Mouse (Mus musculus) liver, postnatal 0 days (tissue): ENCODE measurements around the gene Bahcc1. TPM values are rescaled to one million over a fixed set of nuclear protein-coding genes. Genes with fewer than 3 reads are reported as not detected.

Experiments used
- ATAC-seq: fragments of 200-750 bp; cut with Nextera tagmentation; 2 replicates; pipeline ENCODE4 v1.8.0; 2017; ENCODE audit warnings: mild to moderate bottlenecking, moderate library complexity
- DNase-seq: peaks from one replicate; pipeline ENCODE4 v3.0.0-alpha.2; 2016
- H3K27ac ChIP-seq: fragments of 300-500 bp; sonication (generic); 2 replicates; pipeline ENCODE4 v1.5.1; 2014; ENCODE audit warnings: antibody characterized with exemption, moderate library complexity, mild to moderate bottlenecking, low read depth
- H3K27me3 ChIP-seq: fragments of 300-500 bp; sonication (generic); 2 replicates; pipeline ENCODE4 v1.6.1; 2014; ENCODE audit warnings: low read length, control low read depth, mixed read lengths; ENCODE audit not compliant: insufficient read depth
- H3K36me3 ChIP-seq: fragments of 300-500 bp; sonication (generic); replicated peaks from 2 replicates; pipeline ENCODE4 v1.6.1; 2014; ENCODE audit warnings: mild to moderate bottlenecking, control low read depth, low read length, moderate library complexity, mixed read lengths; ENCODE audit not compliant: insufficient read depth
- H3K4me1 ChIP-seq: fragments of 300-500 bp; sonication (generic); 2 replicates; pipeline ENCODE4 v1.6.1; 2014; ENCODE audit warnings: antibody characterized with exemption, mild to moderate bottlenecking, control low read depth; ENCODE audit not compliant: insufficient read depth
- H3K4me2 ChIP-seq: fragments of 300-500 bp; sonication (generic); 2 replicates; pipeline ENCODE4 v1.6.1; 2014; ENCODE audit warnings: low read depth, mild to moderate bottlenecking, low read length, moderate library complexity, mixed read lengths
- H3K4me3 ChIP-seq: fragments of 300-500 bp; sonication (generic); 2 replicates; pipeline ENCODE4 v1.5.1; 2014; ENCODE audit warnings: low read depth, low read length
- H3K9ac ChIP-seq: fragments of 300-500 bp; sonication (generic); replicated peaks from 2 replicates; pipeline ENCODE4 v1.6.1; 2014; ENCODE audit warnings: mild to moderate bottlenecking, moderate library complexity
- H3K9me3 ChIP-seq: fragments of 300-500 bp; sonication (generic); 2 replicates; pipeline ENCODE4 v1.6.1; 2016; ENCODE audit warnings: mild to moderate bottlenecking, control low read depth, low read length, mixed read lengths
- CTCF ChIP-seq: sonication (generic); IDR thresholded peaks from 2 replicates; pipeline ENCODE4 v1.5.1; 2016; ENCODE audit warnings: antibody characterized with exemption, low read depth
- EP300 ChIP-seq: IDR thresholded peaks from 2 replicates; pipeline ENCODE4 v1.6.1; 2016; ENCODE audit warnings: antibody characterized with exemption, low read depth, mild to moderate bottlenecking
- WGBS: fragments of 180-500 bp; shearing (Covaris S2); extraction: QIAGEN DNeasy Blood & Tissue Kit; methylation state at CpG from one replicate; pipeline ENCODE4 v1.1.7; 2014; ENCODE audit not compliant: insufficient replicate concordance; 5-methylcytosine and 5-hydroxymethylcytosine counted together
- polyA plus RNA-seq: library from polyadenylated mRNA; unstranded; fragments of >200 nt; fragmentation: Nextera tagmentation; extraction: Ambion mirVana; gene quantifications from 2 replicates; pipeline ENCODE4 v1.2.1, GENCODE M21; 2015

Bahcc1 gene
- polyA plus RNA-seq, 1 experiment from 2014 or later = 1.1 TPM

DNA sequence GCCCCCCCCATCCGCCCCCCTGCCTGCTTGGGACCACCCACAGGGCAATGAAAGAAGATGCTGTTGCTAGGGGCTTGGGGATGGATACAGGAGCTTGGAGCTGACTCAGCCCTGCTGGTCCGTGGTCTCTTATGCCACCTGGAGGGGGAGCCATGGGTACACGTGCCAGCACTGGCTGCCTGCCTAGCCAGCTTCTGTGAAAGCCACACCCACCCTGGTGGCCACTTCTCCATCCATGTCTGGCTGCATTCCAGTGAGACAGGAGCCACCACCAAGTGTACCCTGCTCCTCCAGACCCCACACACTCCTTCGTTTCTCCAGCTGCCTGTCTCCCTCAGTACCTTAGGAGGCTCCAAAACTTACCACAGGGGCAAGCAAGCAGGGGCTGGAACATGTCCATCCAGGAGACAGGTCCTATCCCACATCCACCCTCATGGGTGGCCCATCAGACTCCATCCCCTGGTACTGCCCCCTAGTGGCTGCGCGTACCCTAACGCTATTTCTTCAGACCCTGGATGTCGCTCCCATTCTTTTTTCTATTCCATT is 29.7 kb downstream of the Bahcc1 start:
- H3K4me1 ChIP-seq = peaks cover 17% of the 10 kb centered on the region
- H3K4me3 ChIP-seq = no peak overlapping the region
- no peaks in the 10 kb centered on the region for H3K36me3 ChIP-seq
- no peaks in the 10 kb centered on the region for H3K9me3 ChIP-seq
- 24% methylated on average over 7 of the region's 8 CpGs for WGBS
- TF ChIP-seq EP300 (no peak), CTCF (peak; percentile 76)
- no peaks in the 10 kb centered on the region for H3K27me3 ChIP-seq
- H3K27ac ChIP-seq = no peak overlapping the region
- peak; percentile 79 for DNase-seq
- peak; percentile 43 for ATAC-seq
- H3K9ac ChIP-seq = no peak overlapping the region
- H3K4me2 ChIP-seq = no peak overlapping the region

DNA sequence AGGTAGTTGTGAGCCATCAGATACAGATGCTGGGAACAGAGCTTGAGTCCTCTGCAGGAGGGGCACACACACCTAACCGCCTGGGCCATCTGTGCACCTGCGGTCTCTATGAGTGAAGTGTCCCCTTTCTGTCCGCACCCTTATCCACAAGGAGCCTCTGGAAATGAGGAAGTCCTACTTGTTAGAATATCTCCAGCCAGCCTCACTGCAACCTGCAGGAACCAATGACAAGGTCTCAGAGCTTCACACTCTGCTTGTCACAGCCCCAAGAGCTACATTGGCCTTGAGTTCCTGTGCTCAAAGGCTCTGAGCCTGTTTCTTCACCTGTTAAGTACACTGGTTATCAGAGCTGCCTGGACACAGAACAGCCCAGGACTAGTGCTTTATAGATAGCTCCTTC is 30.4 kb downstream of the Bahcc1 start:
- H3K27me3 ChIP-seq = no peaks in the 10 kb centered on the region
- H3K4me1 ChIP-seq = peaks cover 17% of the 10 kb centered on the region
- H3K4me2 ChIP-seq = no peak overlapping the region
- DNase-seq (no peak), ATAC-seq (no peak)
- no peak overlapping the region for H3K9ac ChIP-seq
- no peaks in the 10 kb centered on the region for H3K36me3 ChIP-seq
- no peaks in the 10 kb centered on the region for H3K9me3 ChIP-seq
- H3K4me3 ChIP-seq = no peak overlapping the region
- 82% methylated on average over 3 of the region's 3 CpGs for WGBS
- no peak overlapping the region for H3K27ac ChIP-seq
- TF ChIP-seq EP300 (no peak), CTCF (no peak)

DNA sequence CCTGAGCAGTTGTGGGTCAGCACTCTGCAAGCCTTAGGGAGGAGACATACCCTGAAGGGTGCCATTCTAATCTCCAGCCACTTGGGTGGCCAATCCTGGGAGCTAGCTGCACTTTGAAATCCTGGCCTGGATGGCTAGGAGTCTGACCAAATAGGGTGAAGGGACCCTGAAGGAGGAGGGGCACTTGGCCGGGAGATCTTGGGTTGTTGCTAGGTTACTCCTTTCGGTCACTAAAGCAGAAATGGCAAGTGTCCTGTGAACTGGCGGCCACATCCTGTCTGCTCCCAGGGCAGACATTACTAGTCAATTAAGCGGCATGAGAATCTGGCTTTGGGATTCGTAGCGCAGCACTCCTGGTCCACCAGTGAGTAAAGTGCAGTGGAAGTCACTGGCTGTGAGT is 31.3 kb downstream of the Bahcc1 start:
- 88% methylated on average over 6 of the region's 6 CpGs for WGBS
- Histone ChIP-seq H3K4me1 (peaks cover 17% of the 10 kb centered on the region), H3K4me3 (no peak overlapping the region), H3K4me2 (no peak overlapping the region), H3K36me3 (no peaks in the 10 kb centered on the region), H3K9me3 (no peaks in the 10 kb centered on the region), H3K9ac (no peak overlapping the region), H3K27ac (no peak overlapping the region), H3K27me3 (no peaks in the 10 kb centered on the region)
- TF ChIP-seq CTCF (no peak), EP300 (no peak)
- DNase-seq (no peak), ATAC-seq (no peak)

DNA sequence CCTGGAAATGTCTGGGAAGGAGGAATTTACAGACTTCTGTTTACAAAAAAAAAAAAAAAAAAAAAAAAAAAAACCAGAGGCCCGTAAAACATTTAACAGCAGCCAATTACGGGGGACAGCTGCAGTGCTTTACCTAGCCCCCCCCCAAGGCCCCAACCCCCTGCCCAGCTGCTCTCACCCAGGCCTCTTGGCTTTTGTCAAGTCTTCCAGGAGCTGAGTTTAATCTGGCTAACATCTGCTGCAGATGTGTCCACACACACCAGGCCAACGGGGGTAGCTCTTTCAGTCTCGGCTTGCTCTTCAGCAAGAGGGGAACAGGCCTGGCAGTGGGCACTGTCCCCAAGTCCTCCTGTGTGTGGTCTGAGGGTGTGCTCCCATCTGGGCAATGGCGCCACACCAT is 32.7 kb downstream of the Bahcc1 start:
- no peak for TF ChIP-seq CTCF
- no peak for TF ChIP-seq EP300
- ATAC-seq (no peak), DNase-seq (no peak)

DNA sequence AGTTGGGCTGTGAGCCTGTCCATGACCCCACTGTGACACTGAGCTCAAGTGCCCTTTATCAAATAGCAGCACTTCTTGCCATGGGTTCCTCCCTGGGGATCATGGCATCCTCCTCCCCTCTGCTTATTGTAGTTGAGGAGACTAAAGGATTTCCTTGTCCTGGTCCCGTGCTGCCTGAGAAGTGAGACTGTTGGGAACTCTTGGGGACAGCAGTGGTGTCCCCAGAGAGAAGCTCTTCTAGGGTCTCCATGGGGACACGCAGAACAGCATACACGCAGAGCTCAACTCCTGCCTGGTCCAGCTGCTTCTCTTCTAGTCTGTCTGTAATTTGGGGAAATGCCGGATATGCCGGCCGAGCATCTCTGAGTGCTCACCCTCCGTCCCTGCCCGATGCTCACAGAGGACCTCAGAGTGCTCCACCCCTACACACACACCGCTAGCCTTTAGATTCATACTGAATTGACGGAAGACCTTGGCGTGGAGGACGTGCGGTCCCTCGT is 33.6 kb downstream of the Bahcc1 start:
- DNase-seq (no peak), ATAC-seq (no peak)
- Histone ChIP-seq H3K4me2 (no peak overlapping the region), H3K9ac (no peak overlapping the region), H3K27me3 (no peaks in the 10 kb centered on the region), H3K27ac (no peak overlapping the region), H3K9me3 (no peaks in the 10 kb centered on the region), H3K4me3 (no peak overlapping the region), H3K36me3 (no peaks in the 10 kb centered on the region), H3K4me1 (peaks cover 19% of the 10 kb centered on the region)
- 86% methylated on average over 14 of the region's 14 CpGs for WGBS
- TF ChIP-seq EP300 (no peak), CTCF (no peak)

More for the DNA sequence above, 32.7 kb downstream of the Bahcc1 start:
- Histone ChIP-seq H3K9me3 (no peaks in the 10 kb centered on the region), H3K4me3 (no peak overlapping the region), H3K9ac (no peak overlapping the region), H3K4me2 (no peak overlapping the region), H3K27me3 (no peaks in the 10 kb centered on the region), H3K36me3 (no peaks in the 10 kb centered on the region), H3K27ac (no peak overlapping the region), H3K4me1 (peaks cover 22% of the 10 kb centered on the region)
- 63% methylated on average over 5 of the region's 5 CpGs for WGBS

DNA sequence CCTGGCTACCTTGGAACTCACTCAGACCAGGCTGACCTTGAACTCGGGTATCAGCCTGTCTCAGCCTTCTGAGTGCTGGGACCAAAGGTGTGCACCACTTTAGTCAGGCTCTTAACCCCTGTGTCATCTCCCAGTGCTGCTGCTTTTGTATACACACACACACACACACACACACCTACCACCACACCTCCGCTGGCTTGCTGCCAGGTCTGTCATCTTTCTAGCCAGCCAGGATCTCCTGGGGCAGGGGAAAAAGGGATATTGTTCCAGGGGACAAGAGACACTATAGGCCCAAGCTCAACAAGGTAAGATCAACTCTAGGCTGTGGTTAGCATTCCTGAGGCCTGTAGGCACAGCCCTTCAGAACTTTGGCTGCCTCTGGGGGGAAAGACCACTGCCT is 34.5 kb downstream of the Bahcc1 start:
- no peak for ATAC-seq
- Histone ChIP-seq H3K9me3 (no peaks in the 10 kb centered on the region), H3K4me2 (no peak overlapping the region), H3K4me3 (no peak overlapping the region), H3K27ac (no peak overlapping the region), H3K36me3 (no peaks in the 10 kb centered on the region), H3K27me3 (no peaks in the 10 kb centered on the region), H3K4me1 (peaks cover 11% of the 10 kb centered on the region), H3K9ac (no peak overlapping the region)
- DNase-seq = no peak
- 84% methylated on average over 2 of the region's 2 CpGs for WGBS
- TF ChIP-seq CTCF (no peak), EP300 (no peak)

DNA sequence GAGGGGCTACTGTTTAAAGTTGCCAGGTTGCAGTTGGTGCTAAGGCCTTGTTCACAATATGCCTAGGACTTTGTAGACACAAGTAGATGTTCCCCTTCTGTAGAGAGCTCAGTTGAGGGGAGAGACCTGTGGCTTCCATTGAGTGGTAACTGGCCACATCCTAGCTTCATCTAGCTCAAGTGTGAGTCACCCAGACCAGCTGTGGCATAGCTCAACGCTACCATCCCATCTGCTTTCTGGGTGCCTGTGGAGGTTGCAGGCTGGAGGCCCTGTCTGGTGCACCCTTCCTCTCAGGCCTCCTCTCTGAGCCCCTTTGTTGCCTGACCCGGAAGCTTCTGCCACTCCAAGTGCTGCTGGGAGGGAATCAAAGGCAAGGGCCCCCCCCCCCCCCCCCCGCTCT is 34.9 kb downstream of the Bahcc1 start:
- peaks cover 9% of the 10 kb centered on the region for H3K4me1 ChIP-seq
- no peak overlapping the region for H3K4me2 ChIP-seq
- WGBS = 79% methylated on average over 2 of the region's 3 CpGs
- H3K36me3 ChIP-seq = peaks cover under 1% of the 10 kb centered on the region; the same call in 1 of the 2 replicates
- no peak for TF ChIP-seq CTCF
- no peak for TF ChIP-seq EP300
- DNase-seq = no peak
- no peaks in the 10 kb centered on the region for H3K27me3 ChIP-seq
- no peak overlapping the region for H3K27ac ChIP-seq
- no peak overlapping the region for H3K4me3 ChIP-seq
- H3K9me3 ChIP-seq = no peaks in the 10 kb centered on the region
- no peak for ATAC-seq
- no peak overlapping the region for H3K9ac ChIP-seq
